Mouse (Mus musculus) lung, embryonic 16.5 days (tissue): Measurements from ENCODE around the gene S100pbp. TPM values are rescaled to one million over a fixed set of nuclear protein-coding genes. Genes with fewer than 3 reads are reported as not detected.

Experiments used
- ATAC-seq: fragments of 200-750 bp; cut with Nextera tagmentation; 2 replicates; pipeline ENCODE4 v1.8.0; 2017; ENCODE audit warnings: low read depth, mild to moderate bottlenecking, moderate library complexity
- H3K27ac ChIP-seq: fragments of 300-500 bp; sonication (generic); 2 replicates; pipeline ENCODE4 v1.5.1; 2014; ENCODE audit warnings: mild to moderate bottlenecking, control low read depth, low read length
- H3K27me3 ChIP-seq: fragments of 300-500 bp; sonication (generic); 2 replicates; pipeline ENCODE4 v1.6.1; 2014; ENCODE audit warnings: low read depth, low read length, mixed read lengths; ENCODE audit not compliant: control insufficient read depth, insufficient read depth
- H3K36me3 ChIP-seq: fragments of 300-500 bp; sonication (generic); 2 replicates; pipeline ENCODE4 v1.6.1; 2014; ENCODE audit warnings: low read length; ENCODE audit not compliant: control insufficient read depth, insufficient read depth
- H3K4me1 ChIP-seq: fragments of 300-500 bp; sonication (generic); replicated peaks from 2 replicates; pipeline ENCODE4 v1.6.1; 2014; ENCODE audit warnings: low read length, mixed read lengths; ENCODE audit not compliant: control insufficient read depth, insufficient read depth
- H3K4me2 ChIP-seq: fragments of 300-500 bp; sonication (generic); 2 replicates; pipeline ENCODE4 v1.6.1; 2014; ENCODE audit warnings: low read depth, low read length, control low read depth
- H3K4me3 ChIP-seq: fragments of 300-500 bp; sonication (generic); 2 replicates; pipeline ENCODE4 v1.5.1; 2014; ENCODE audit warnings: mild to moderate bottlenecking, low read length, control low read depth
- H3K9ac ChIP-seq: fragments of 300-500 bp; sonication (generic); 2 replicates; pipeline ENCODE4 v1.6.1; 2014; ENCODE audit warnings: low read length, control low read depth
- H3K9me3 ChIP-seq: fragments of 300-500 bp; sonication (generic); 2 replicates; pipeline ENCODE4 v1.6.1; 2016; ENCODE audit warnings: low read length; ENCODE audit not compliant: control insufficient read depth
- WGBS: fragments of 180-500 bp; shearing (Covaris S2); extraction: QIAGEN DNeasy Blood & Tissue Kit; methylation state at CpG from one replicate; pipeline ENCODE4 v1.1.7; 2014; 5-methylcytosine and 5-hydroxymethylcytosine counted together
- polyA plus RNA-seq: library from polyadenylated mRNA; unstranded; fragments of >200 nt; fragmentation: Nextera tagmentation; extraction: Ambion mirVana; gene quantifications from 2 replicates; pipeline ENCODE4 v1.2.1, GENCODE M21; 2015

Gene S100pbp
- polyA plus RNA-seq, 1 experiment from 2014 or later: 15.8 TPM

DNA sequence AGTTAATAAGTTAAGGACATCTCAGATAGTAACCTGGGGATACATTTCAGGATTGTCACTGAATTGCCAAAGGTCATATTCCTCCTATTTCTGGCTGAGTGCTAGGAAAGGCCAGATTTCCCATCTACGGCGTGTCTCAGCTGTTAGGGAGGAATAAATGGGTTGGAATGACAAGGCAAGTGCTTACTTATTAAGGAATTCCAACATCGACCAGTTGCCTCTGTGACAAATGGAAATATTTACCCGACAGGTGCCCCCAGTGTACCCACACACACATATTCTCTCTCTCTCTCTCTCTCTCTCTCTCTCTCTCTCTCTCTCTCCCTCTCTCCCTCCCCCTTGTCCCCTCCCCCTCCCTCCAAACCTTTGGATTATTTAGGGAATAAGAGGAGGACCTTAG, 43.6 kb downstream of the S100pbp start:
- Histone ChIP-seq H3K27me3 (no peaks in the 10 kb centered on the region), H3K9me3 (no peaks in the 10 kb centered on the region), H3K4me3 (no peak overlapping the region), H3K9ac (no peak overlapping the region), H3K36me3 (peaks cover 11% of the 10 kb centered on the region), H3K27ac (no peak overlapping the region), H3K4me2 (no peak overlapping the region), H3K4me1 (peaks cover 2% of the 10 kb centered on the region; the same call in 1 of the 2 replicates)
- ATAC-seq: no peak
- 55% methylated on average over 4 of the region's 4 CpGs for WGBS

DNA sequence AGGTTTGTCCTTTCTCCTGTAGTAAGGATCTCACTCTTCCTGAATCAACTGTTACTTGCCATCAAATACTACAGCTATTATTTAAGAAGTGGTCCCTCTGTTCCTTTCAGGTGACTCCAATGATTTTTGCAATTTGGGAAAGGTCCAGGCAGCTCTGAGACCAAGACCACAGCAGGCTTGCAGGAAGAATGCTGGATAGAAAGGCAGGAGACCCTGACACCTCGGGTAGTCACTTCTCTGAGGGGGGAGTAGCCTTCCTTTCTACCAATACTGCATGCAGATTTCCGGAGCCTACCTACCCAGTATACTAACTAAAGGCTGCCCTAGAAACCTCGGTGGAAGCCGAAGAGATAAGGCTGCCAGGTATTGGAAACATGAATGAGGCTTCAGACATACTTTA, 44.1 kb downstream of the S100pbp start:
- Histone ChIP-seq H3K27me3 (no peaks in the 10 kb centered on the region), H3K36me3 (peaks cover 8% of the 10 kb centered on the region; the same call in 1 of the 2 replicates), H3K4me1 (peaks cover 2% of the 10 kb centered on the region; the same call in 1 of the 2 replicates), H3K4me3 (no peak overlapping the region), H3K9me3 (no peaks in the 10 kb centered on the region), H3K27ac (no peak overlapping the region), H3K4me2 (no peak overlapping the region), H3K9ac (no peak overlapping the region)
- no peak for ATAC-seq
- WGBS: 60% methylated on average over 4 of the region's 4 CpGs

DNA sequence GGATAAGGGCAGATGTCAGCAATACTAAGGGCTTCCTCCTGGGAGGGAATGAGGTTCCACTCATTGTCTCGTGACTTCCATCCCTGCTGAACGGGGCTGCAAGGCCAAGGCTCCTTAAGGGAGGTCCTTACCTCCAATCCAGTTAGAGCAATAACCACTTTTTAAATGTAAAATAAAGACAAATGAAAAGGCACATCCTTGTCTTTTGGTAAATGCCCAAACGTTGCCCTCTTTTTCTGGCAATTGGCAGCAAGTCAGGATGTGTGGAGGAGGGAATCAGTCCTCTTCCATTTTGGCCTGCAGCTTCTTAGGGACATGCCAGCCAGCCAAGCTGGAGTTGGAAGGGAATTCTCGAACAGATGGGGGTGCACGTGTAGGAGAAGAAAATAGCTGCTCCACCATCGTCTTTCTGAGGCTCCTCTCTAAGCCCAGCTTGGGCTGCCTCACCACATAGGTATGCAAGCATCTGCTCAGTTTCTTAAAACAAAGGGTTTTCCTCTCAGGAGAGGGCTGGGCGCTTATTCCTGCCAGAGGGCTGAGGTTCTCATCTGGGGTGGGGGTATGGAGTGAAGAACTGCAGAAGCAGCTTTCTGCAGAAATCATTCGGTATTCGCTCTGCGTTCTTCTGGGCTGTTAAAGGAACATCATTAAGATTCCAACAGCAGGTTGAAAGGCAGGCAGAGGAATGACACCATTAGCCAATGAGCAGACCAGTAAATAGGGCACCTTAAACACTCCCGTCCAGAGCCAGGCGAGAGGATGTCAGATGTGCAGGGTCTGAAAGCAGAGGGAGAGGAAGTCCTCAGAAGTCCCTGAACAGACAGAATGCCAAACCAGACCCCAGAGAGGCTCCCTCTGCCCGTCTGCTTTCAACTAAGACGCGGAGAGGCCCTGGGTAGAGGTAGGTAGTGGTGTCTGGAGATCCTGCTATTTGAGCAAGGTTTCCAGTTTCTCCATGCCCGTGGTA, 44.8 kb downstream of the S100pbp start:
- Histone ChIP-seq H3K27ac (no peak overlapping the region), H3K9ac (no peak overlapping the region), H3K9me3 (no peaks in the 10 kb centered on the region), H3K36me3 (peaks cover 5% of the 10 kb centered on the region; the same call in 1 of the 2 replicates), H3K4me1 (peaks cover 2% of the 10 kb centered on the region; the same call in 1 of the 2 replicates), H3K4me2 (no peak overlapping the region), H3K4me3 (no peak overlapping the region), H3K27me3 (no peaks in the 10 kb centered on the region)
- 54% methylated on average over 16 of the region's 16 CpGs for WGBS
- ATAC-seq: no peak

DNA sequence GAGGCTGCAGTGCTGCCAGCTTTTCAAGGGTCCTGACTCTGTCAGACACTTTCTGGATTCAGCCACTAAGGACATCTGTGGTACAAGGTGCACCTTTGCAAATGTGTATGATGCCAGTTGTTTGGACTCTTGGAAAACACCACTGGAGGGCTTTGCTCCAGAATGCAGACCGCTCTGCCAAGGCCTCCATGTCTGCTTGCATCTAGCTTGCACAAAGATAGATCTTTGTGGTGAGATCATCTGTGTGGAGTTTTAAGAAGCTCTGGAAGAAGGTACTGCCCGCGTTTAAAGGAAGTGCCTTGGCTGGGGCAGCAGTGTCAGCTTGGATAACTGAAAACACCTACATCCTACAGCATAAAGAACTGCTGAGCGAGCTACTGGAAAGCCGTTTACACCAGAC, 46.0 kb downstream of the S100pbp start:
- H3K4me2 ChIP-seq: no peak overlapping the region
- ATAC-seq: no peak
- peaks cover 2% of the 10 kb centered on the region; the same call in 1 of the 2 replicates for H3K4me1 ChIP-seq
- no peaks in the 10 kb centered on the region for H3K36me3 ChIP-seq
- no peak overlapping the region for H3K27ac ChIP-seq
- 0 out of 2 replicates have a peak, but pooled peaks cover under 1% of the 10 kb centered on the region for H3K27me3 ChIP-seq
- H3K9ac ChIP-seq: no peak overlapping the region
- H3K9me3 ChIP-seq: no peaks in the 10 kb centered on the region
- no peak overlapping the region for H3K4me3 ChIP-seq
- 76% methylated on average over 5 of the region's 5 CpGs for WGBS

DNA sequence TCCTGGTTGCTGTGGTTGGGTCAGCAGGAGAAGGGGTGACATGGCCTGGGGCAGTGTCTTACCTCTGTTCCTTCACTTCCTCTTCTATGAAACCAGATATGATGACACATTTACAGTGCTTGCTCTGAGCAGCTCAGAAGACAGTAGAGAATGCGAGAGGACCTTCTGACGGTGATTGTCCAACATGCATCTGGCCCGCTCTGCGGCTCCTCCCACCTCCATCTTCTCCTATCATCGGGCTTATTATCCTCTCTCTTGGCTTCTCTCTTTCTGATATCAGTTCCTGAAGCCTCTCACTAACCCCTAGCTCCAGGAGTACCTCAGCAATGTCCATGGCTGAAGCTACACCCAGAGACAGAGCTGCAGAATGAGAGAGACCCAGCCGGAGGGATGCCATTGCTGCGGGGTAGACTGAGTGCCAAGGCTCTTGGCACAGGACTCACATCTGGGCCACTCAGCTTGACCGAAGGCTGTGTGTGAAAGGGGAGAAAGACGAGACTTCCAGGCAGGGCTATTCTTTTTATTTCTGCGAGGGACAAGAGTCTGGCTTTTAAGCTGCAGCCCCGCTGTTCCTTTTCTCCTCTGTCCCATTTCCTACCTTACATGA, 47.0 kb downstream of the S100pbp start:
- Histone ChIP-seq H3K9me3 (no peaks in the 10 kb centered on the region), H3K27ac (no peak overlapping the region), H3K4me1 (peaks cover 2% of the 10 kb centered on the region; the same call in 1 of the 2 replicates), H3K9ac (no peak overlapping the region), H3K36me3 (no peaks in the 10 kb centered on the region), H3K27me3 (peaks cover 10% of the 10 kb centered on the region), H3K4me3 (no peak overlapping the region), H3K4me2 (no peak overlapping the region)
- no peak for ATAC-seq
- WGBS: 76% methylated on average over 11 of the region's 11 CpGs

DNA sequence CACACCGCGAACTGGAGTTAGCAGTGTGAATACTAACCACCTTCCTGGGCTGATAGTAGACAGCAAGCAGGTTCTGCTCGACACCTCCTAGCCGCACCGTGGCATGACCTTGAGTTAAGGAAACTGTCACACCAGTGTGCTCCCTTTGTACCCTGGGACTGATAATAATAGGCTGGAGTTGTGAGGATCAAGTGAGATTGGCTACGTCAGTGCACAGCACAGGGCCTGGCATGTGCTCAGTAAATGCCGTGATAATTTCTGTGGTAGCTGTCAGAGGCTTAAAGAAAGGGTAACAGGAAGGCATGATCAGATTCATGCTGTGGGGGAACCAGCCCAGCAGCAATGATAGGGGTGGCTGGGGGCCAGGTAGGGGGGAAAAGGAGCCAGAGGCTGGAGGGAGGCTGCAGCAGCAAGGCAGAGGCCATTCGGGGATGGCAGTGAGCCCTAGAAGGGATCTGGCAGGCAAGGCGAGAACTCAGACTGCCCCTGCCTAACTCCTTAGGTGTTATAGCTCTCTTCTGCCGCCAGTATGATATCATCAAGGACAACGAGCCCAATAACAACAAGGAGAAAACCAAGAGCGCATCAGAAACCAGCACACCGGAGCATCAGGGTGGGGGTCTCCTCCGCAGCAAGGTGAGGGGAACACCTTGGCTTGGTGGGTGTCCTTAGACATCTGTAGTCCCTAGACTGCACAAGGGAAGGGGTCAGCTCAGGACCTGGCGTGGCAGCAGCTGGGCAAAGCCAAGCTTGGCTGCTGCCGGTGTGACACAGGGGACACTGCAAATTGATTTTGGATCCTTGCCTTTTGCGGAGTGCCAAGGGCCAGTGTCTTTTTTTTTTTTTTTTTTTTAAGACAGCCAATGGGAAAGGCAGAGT, 47.7 kb downstream of the S100pbp start:
- Histone ChIP-seq H3K27ac (no peak overlapping the region), H3K4me1 (peaks cover 7% of the 10 kb centered on the region), H3K4me2 (no peak overlapping the region), H3K9ac (no peak overlapping the region), H3K27me3 (peaks cover 17% of the 10 kb centered on the region), H3K9me3 (no peaks in the 10 kb centered on the region), H3K4me3 (no peak overlapping the region), H3K36me3 (no peaks in the 10 kb centered on the region)
- 0 out of 2 replicates have a peak, but pooled peaks have one; percentile 17 for ATAC-seq
- WGBS: 68% methylated on average over 17 of the region's 17 CpGs

DNA sequence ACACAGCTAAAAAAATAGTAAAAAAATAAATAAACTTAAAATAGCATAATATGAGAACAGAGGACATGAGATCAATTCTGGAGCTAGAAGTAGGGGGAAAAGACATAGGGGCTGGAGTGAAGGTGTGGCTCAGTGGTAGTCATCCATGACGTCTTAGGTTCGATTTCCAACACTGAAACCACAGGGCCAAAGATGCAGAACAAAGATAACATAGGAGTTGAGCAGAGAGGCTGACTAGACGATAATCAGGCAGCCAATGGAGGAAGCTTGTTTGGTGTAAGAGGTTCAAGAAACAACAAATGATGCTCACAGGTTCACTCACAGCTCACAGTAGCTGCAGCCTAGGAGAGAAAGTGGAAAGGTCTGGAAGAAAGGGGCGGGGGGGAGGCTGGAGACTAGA, 48.7 kb downstream of the S100pbp start:
- H3K4me2 ChIP-seq: no peak overlapping the region
- H3K4me3 ChIP-seq: no peak overlapping the region
- H3K9me3 ChIP-seq: no peaks in the 10 kb centered on the region
- no peaks in the 10 kb centered on the region for H3K36me3 ChIP-seq
- 66% methylated on average over 4 of the region's 4 CpGs for WGBS
- ATAC-seq: no peak
- peaks cover 7% of the 10 kb centered on the region for H3K4me1 ChIP-seq
- H3K27ac ChIP-seq: no peak overlapping the region
- peaks cover 24% of the 10 kb centered on the region for H3K27me3 ChIP-seq
- no peak overlapping the region for H3K9ac ChIP-seq

DNA sequence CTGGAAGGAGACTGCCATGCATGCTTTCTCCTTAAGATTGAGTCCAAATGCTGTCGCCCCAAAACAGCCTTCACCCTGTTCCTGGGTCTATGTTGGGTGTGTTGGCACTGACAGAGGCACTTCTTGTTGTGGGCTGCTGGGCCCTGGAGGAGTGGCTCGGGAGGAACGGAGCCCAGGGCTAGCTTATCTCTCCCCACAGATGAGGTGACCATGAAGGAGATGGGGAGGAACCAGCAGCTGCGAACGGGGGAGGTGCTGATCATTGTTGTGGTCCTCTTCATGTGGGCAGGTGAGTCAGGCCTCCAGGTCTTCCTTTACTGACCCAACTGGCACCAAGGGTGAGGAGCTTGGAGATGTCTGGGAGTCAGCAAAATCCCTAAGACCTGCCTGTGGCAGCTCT, 49.9 kb downstream of the S100pbp start:
- WGBS: 70% methylated on average over 5 of the region's 5 CpGs
- H3K4me1 ChIP-seq: peaks cover 6% of the 10 kb centered on the region
- H3K4me3 ChIP-seq: no peak overlapping the region
- peaks cover 34% of the 10 kb centered on the region for H3K27me3 ChIP-seq
- no peak overlapping the region for H3K4me2 ChIP-seq
- H3K36me3 ChIP-seq: no peaks in the 10 kb centered on the region
- no peak for ATAC-seq
- no peak overlapping the region for H3K27ac ChIP-seq
- H3K9me3 ChIP-seq: no peaks in the 10 kb centered on the region
- H3K9ac ChIP-seq: no peak overlapping the region
